Mouse (Mus musculus) embryonic facial prominence, embryonic 10.5 days (tissue): Measurements from ENCODE around the gene Ifnlr1. TPM values are rescaled to one million over a fixed set of nuclear protein-coding genes. Genes with fewer than 3 reads are reported as not detected.

Source experiments
- DNase-seq: peaks from one replicate; pipeline ENCODE4 v3.0.0-alpha.2; 2017; ENCODE audit warnings: low spot score
- H3K27ac ChIP-seq: fragments of 300-500 bp; sonication (generic); replicated peaks from 2 replicates; pipeline ENCODE4 v1.5.1; 2016; ENCODE audit warnings: mild to moderate bottlenecking
- H3K27me3 ChIP-seq: fragments of 300-500 bp; sonication (generic); replicated peaks from 2 replicates; pipeline ENCODE4 v1.6.1; 2016; ENCODE audit warnings: low read depth, mild to moderate bottlenecking; ENCODE audit not compliant: poor library complexity, severe bottlenecking
- H3K36me3 ChIP-seq: fragments of 300-500 bp; sonication (generic); replicated peaks from 2 replicates; pipeline ENCODE4 v1.6.1; 2016; ENCODE audit warnings: mild to moderate bottlenecking, moderate library complexity
- H3K4me1 ChIP-seq: fragments of 300-500 bp; sonication (generic); 2 replicates; pipeline ENCODE4 v1.6.1; 2016
- H3K4me3 ChIP-seq: fragments of 300-500 bp; sonication (generic); 2 replicates; pipeline ENCODE4 v1.5.1; 2016; ENCODE audit warnings: mild to moderate bottlenecking, moderate library complexity
- H3K9me3 ChIP-seq: fragments of 300-500 bp; sonication (generic); 2 replicates; pipeline ENCODE4 v1.6.1; 2016; ENCODE audit warnings: mild to moderate bottlenecking
- WGBS: fragments of 180-500 bp; shearing (Covaris S2); methylation state at CpG from one replicate; pipeline ENCODE4 v1.1.7; 2016; 5-methylcytosine and 5-hydroxymethylcytosine counted together
- polyA plus RNA-seq: library from polyadenylated mRNA; unstranded; fragments of >200 nt; fragmentation: Nextera tagmentation; extraction: Ambion mirVana; gene quantifications from 2 replicates; pipeline ENCODE4 v1.2.1, GENCODE M21; 2016

Gene Ifnlr1
- polyA plus RNA-seq, 1 experiment from 2014 or later = 1.0 TPM

GRCm38 (mm10) chr4:135730204-135730603, 44.1 kb downstream of the Ifnlr1 start:
- Histone ChIP-seq H3K27ac (no peak overlapping the region), H3K27me3 (peaks cover 10% of the 10 kb centered on the region; the same call in 1 of the 2 replicates), H3K9me3 (peaks cover 8% of the 10 kb centered on the region), H3K36me3 (no peaks in the 10 kb centered on the region), H3K4me1 (peaks cover 10% of the 10 kb centered on the region), H3K4me3 (no peak overlapping the region)
- WGBS = 79% methylated on average over 9 of the region's 9 CpGs
- no peak for DNase-seq

GRCm38 (mm10) chr4:135730951-135731350, 44.9 kb downstream of the Ifnlr1 start:
- 75% methylated on average over 8 of the region's 8 CpGs for WGBS
- Histone ChIP-seq H3K4me1 (peaks cover 10% of the 10 kb centered on the region), H3K36me3 (no peaks in the 10 kb centered on the region), H3K4me3 (no peak overlapping the region), H3K9me3 (peaks cover 8% of the 10 kb centered on the region), H3K27ac (no peak overlapping the region), H3K27me3 (peaks cover 10% of the 10 kb centered on the region; the same call in 1 of the 2 replicates)
- DNase-seq = no peak

- Histone ChIP-seq H3K36me3 (no peaks in the 10 kb centered on the region), H3K4me3 (no peak overlapping the region), H3K4me1 (peaks cover 10% of the 10 kb centered on the region), H3K27ac (no peak overlapping the region), H3K27me3 (no peaks in the 10 kb centered on the region; the same call in 1 of the 2 replicates), H3K9me3 (peaks cover 8% of the 10 kb centered on the region)
- no peak for DNase-seq
- WGBS = 94% methylated on average over 14 of the region's 14 CpGs
Measured at GRCm38 (mm10) chr4:135733901-135734300, 47.8 kb downstream of the Ifnlr1 start.

GRCm38 (mm10) chr4:135736903-135737302, 50.8 kb downstream of the Ifnlr1 start:
- no peaks in the 10 kb centered on the region for H3K36me3 ChIP-seq
- H3K27me3 ChIP-seq = no peaks in the 10 kb centered on the region
- H3K9me3 ChIP-seq = peaks cover 8% of the 10 kb centered on the region
- DNase-seq = no peak
- no peak overlapping the region for H3K4me3 ChIP-seq
- H3K4me1 ChIP-seq = peaks cover 10% of the 10 kb centered on the region
- H3K27ac ChIP-seq = no peak overlapping the region
- WGBS = 79% methylated on average over 3 of the region's 3 CpGs

GRCm38 (mm10) chr4:135738237-135738636, 52.1 kb downstream of the Ifnlr1 start:
- WGBS = 71% methylated on average over 5 of the region's 5 CpGs
- DNase-seq = no peak
- Histone ChIP-seq H3K4me1 (peaks cover 11% of the 10 kb centered on the region), H3K36me3 (no peaks in the 10 kb centered on the region), H3K4me3 (no peak overlapping the region), H3K27me3 (no peaks in the 10 kb centered on the region), H3K9me3 (peaks cover 8% of the 10 kb centered on the region), H3K27ac (no peak overlapping the region)

- Histone ChIP-seq H3K9me3 (peaks cover 5% of the 10 kb centered on the region), H3K27ac (no peak overlapping the region), H3K27me3 (no peaks in the 10 kb centered on the region), H3K4me3 (no peak overlapping the region), H3K4me1 (peaks cover 20% of the 10 kb centered on the region), H3K36me3 (no peaks in the 10 kb centered on the region)
- 81% methylated on average over 7 of the region's 7 CpGs for WGBS
- no peak for DNase-seq
Measured at GRCm38 (mm10) chr4:135739148-135739547, 53.1 kb downstream of the Ifnlr1 start.

GRCm38 (mm10) chr4:135739672-135740071, 53.6 kb downstream of the Ifnlr1 start:
- Histone ChIP-seq H3K27me3 (no peaks in the 10 kb centered on the region), H3K36me3 (no peaks in the 10 kb centered on the region), H3K4me3 (no peak overlapping the region), H3K27ac (no peak overlapping the region), H3K9me3 (peaks cover under 1% of the 10 kb centered on the region; the same call in 1 of the 2 replicates), H3K4me1 (peaks cover 25% of the 10 kb centered on the region)
- WGBS = 90% methylated on average over 14 of the region's 14 CpGs
- no peak for DNase-seq

GRCm38 (mm10) chr4:135743520-135743919, 57.4 kb downstream of the Ifnlr1 start:
- H3K27me3 ChIP-seq = no peaks in the 10 kb centered on the region
- 44% methylated on average over 6 of the region's 6 CpGs for WGBS
- no peak overlapping the region for H3K4me3 ChIP-seq
- H3K27ac ChIP-seq = no peak overlapping the region
- DNase-seq = no peak
- peaks cover 39% of the 10 kb centered on the region for H3K4me1 ChIP-seq
- H3K36me3 ChIP-seq = no peaks in the 10 kb centered on the region
- H3K9me3 ChIP-seq = no peaks in the 10 kb centered on the region

- WGBS = 70% methylated on average over 16 of the region's 16 CpGs
- Histone ChIP-seq H3K27ac (no peak overlapping the region), H3K4me3 (no peak overlapping the region), H3K27me3 (no peaks in the 10 kb centered on the region), H3K4me1 (peaks cover 36% of the 10 kb centered on the region), H3K36me3 (no peaks in the 10 kb centered on the region), H3K9me3 (no peaks in the 10 kb centered on the region)
- DNase-seq = no peak
Measured at GRCm38 (mm10) chr4:135744726-135745448, 58.8 kb downstream of the Ifnlr1 start.

GRCm38 (mm10) chr4:135745613-135746012, 59.5 kb downstream of the Ifnlr1 start:
- DNase-seq = no peak
- no peaks in the 10 kb centered on the region for H3K36me3 ChIP-seq

GRCm38 (mm10) chr4:135750896-135751295, 64.8 kb downstream of the Ifnlr1 start:
- no peak for DNase-seq
- WGBS = 76% methylated on average over 8 of the region's 8 CpGs
- Histone ChIP-seq H3K27ac (no peak overlapping the region), H3K27me3 (no peaks in the 10 kb centered on the region), H3K36me3 (no peaks in the 10 kb centered on the region), H3K4me1 (peaks cover 9% of the 10 kb centered on the region), H3K4me3 (no peak overlapping the region), H3K9me3 (0 out of 2 replicates have a peak, but pooled peaks cover 8% of the 10 kb centered on the region)

More at GRCm38 (mm10) chr4:135745613-135746012, 59.5 kb downstream of the Ifnlr1 start:
- H3K4me1 ChIP-seq = peaks cover 36% of the 10 kb centered on the region
- no peak overlapping the region for H3K4me3 ChIP-seq
- WGBS = 76% methylated on average over 10 of the region's 10 CpGs
- no peak overlapping the region for H3K27ac ChIP-seq
- no peaks in the 10 kb centered on the region for H3K27me3 ChIP-seq
- H3K9me3 ChIP-seq = no peaks in the 10 kb centered on the region

GRCm38 (mm10) chr4:135752106-135752778, 66.2 kb downstream of the Ifnlr1 start:
- 0 out of 2 replicates have a peak, but pooled peaks cover 8% of the 10 kb centered on the region for H3K9me3 ChIP-seq
- WGBS = 85% methylated on average over 7 of the region's 7 CpGs
- no peaks in the 10 kb centered on the region for H3K27me3 ChIP-seq
- H3K36me3 ChIP-seq = no peaks in the 10 kb centered on the region
- no peaks in the 10 kb centered on the region for H3K4me1 ChIP-seq
- no peak overlapping the region for H3K4me3 ChIP-seq
- DNase-seq = no peak
- no peak overlapping the region for H3K27ac ChIP-seq

GRCm38 (mm10) chr4:135752779-135753164, 66.7 kb downstream of the Ifnlr1 start:
- H3K4me1 ChIP-seq = no peaks in the 10 kb centered on the region

More at GRCm38 (mm10) chr4:135752779-135753164, 66.7 kb downstream of the Ifnlr1 start:
- H3K9me3 ChIP-seq = 0 out of 2 replicates have a peak, but pooled peaks cover 8% of the 10 kb centered on the region
- DNase-seq = no peak
- no peaks in the 10 kb centered on the region for H3K36me3 ChIP-seq
- H3K4me3 ChIP-seq = no peak overlapping the region
- H3K27ac ChIP-seq = no peak overlapping the region
- 91% methylated on average over 8 of the region's 8 CpGs for WGBS
- no peaks in the 10 kb centered on the region for H3K27me3 ChIP-seq
